9 mouse cellular contexts compared by ENCODE assay signal in genomic region chr19:43852837-43853545, GRCm38 (mm10).
A peak's percentile ranks its signal among the peaks of the same experiment; 100 is the strongest.
DNase-seq lines count a peak whose midpoint lies in the region; ATAC-seq and TF ChIP-seq lines count a peak whose summit lies in the region.
"Had no signal": no experiment of that assay in that cellular context is flagged by ENCODE, and none has a peak within 500 bp of the region (broad histone marks: within the 10 kb centered on the region; RNA-seq: fewer than 3 reads in every experiment).

No protein-coding gene starts in this region.

- no peak overlapping the region for H3K4me2 ChIP-seq in intestine, postnatal 0 days (replicated peaks; ENCODE audit: low read depth)
- H3K4me2 ChIP-seq in intestine, embryonic 15.5 days (replicated peaks): no peak overlapping the region
- H3K4me2 ChIP-seq: liver, embryonic 13.5 days had no signal

- no peaks in the 10 kb centered on the region for H3K27me3 ChIP-seq in intestine, postnatal 0 days (replicated peaks; ENCODE audit: control insufficient read depth, insufficient read depth, low read length)
- H3K27me3 ChIP-seq in intestine, embryonic 15.5 days (replicated peaks): no peaks in the 10 kb centered on the region
- H3K27me3 ChIP-seq: liver, embryonic 13.5 days had no signal

- ATAC-seq in intestine, postnatal 0 days: no peak
- ATAC-seq in intestine, embryonic 15.5 days: no peak

- peak; percentile 66 for TF ChIP-seq CTCF in intestine, postnatal 0 days (IDR thresholded peaks at IDR 0.05; ENCODE audit: low read depth)

- peak; percentile 25 for DNase-seq in thymus, postnatal 4 days
- DNase-seq in thymus, postnatal 36 days: no peak
- peak; percentile 31 for DNase-seq in induced T-regulatory cell, adult 2 months (ENCODE audit: low read depth)
- DNase-seq in adipocyte (ENCODE audit: low spot score): no peak
- DNase-seq in kidney, adult 9 months: no peak
- DNase-seq: kidney, postnatal 14 days; liver, embryonic 13.5 days had no signal

- H3K27ac ChIP-seq in intestine, postnatal 0 days (ENCODE audit: low read depth, low read length): no peak overlapping the region
- no peak overlapping the region for H3K27ac ChIP-seq in intestine, embryonic 15.5 days
- H3K27ac ChIP-seq: liver, embryonic 13.5 days had no signal

- H3K9me3 ChIP-seq in intestine, postnatal 0 days (ENCODE audit: control insufficient read depth): no peaks in the 10 kb centered on the region
- H3K9me3 ChIP-seq in intestine, embryonic 15.5 days: no peaks in the 10 kb centered on the region
- H3K9me3 ChIP-seq: liver, embryonic 13.5 days had no signal

- no peaks in the 10 kb centered on the region for H3K4me1 ChIP-seq in intestine, postnatal 0 days (replicated peaks; ENCODE audit: control insufficient read depth, insufficient read depth, low read length)
- no peaks in the 10 kb centered on the region for H3K4me1 ChIP-seq in intestine, embryonic 15.5 days (replicated peaks)
- H3K4me1 ChIP-seq: liver, embryonic 13.5 days had no signal

- peaks cover 87% of the 10 kb centered on the region for H3K36me3 ChIP-seq in intestine, postnatal 0 days (ENCODE audit: control insufficient read depth, insufficient read depth)
- H3K36me3 ChIP-seq in intestine, embryonic 15.5 days: peaks cover 71% of the 10 kb centered on the region

- 75% methylated on average over 7 of the region's 7 CpGs for WGBS in intestine, postnatal 0 days
- WGBS in intestine, embryonic 15.5 days: 78% methylated on average over 7 of the region's 7 CpGs

- H3K9ac ChIP-seq in intestine, postnatal 0 days (ENCODE audit: low read depth, low read length): no peak overlapping the region
- H3K9ac ChIP-seq in intestine, embryonic 15.5 days: no peak overlapping the region
- H3K9ac ChIP-seq: liver, embryonic 13.5 days had no signal

- H3K4me3 ChIP-seq in intestine, postnatal 0 days (ENCODE audit: low read depth, low read length): no peak overlapping the region
- H3K4me3 ChIP-seq in intestine, embryonic 15.5 days (replicated peaks): no peak overlapping the region
- H3K4me3 ChIP-seq: liver, embryonic 13.5 days had no signal

Comparison
In these comparisons a context has a peak if more than half of its experiments do, and no peak if none do; other contexts are left out.
1. DNase-seq: peak in thymus, postnatal 4 days (single experiment) and induced T-regulatory cell, adult 2 months (single experiment); none in thymus, postnatal 36 days (0 of 2), adipocyte (single experiment) and kidney, adult 9 months (single experiment).